In the genomic region with DNA sequence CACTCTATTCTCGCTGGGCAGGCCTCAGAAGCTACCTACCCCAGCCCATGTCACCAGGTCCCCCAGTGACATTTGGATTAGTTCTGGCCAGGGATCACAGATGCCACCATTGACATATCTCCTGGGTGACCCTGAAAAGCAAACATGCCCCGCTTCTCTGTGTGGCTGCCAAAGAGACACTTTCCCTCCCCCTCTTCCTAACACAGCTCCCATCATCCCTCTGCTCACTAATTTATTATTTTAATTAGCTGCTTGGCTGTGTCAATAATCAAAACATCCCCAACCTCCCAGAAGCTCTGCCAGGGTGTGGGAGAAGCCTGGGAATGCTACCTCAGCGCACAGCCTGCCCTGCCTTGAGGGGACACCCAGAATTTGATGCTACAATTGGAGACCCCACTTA, we compare ENCODE assay signal across 30 mouse cellular contexts. TPM values are rescaled to one million over a fixed set of nuclear protein-coding genes. Genes with fewer than 3 reads are reported as not detected.
A peak's percentile ranks its signal among the peaks of the same experiment; 100 is the strongest.
DNase-seq lines count a peak whose midpoint lies in the region; ATAC-seq and TF ChIP-seq lines count a peak whose summit lies in the region.
"Had no signal": no experiment of that assay in that cellular context is flagged by ENCODE, and none has a peak within 500 bp of the region (broad histone marks: within the 10 kb centered on the region; RNA-seq: fewer than 3 reads in every experiment).

No protein-coding gene starts in this region.

- ATAC-seq in forebrain, postnatal 0 days, result 0 out of 2 replicates have a peak, but pooled peaks have one; percentile 49
- no peak; the same call in 1 of the 2 replicates for ATAC-seq in forebrain, embryonic 13.5 days
- no peak for ATAC-seq in midbrain, embryonic 13.5 days
- ATAC-seq: intestine, embryonic 16.5 days had no signal

- no peak overlapping the region for H3K27ac ChIP-seq in forebrain, postnatal 0 days (ENCODE audit: low read depth, low read length)
- H3K27ac ChIP-seq in forebrain, embryonic 13.5 days, result no peak overlapping the region
- H3K27ac ChIP-seq in midbrain, embryonic 13.5 days, result peak overlapping the region; percentile 6; the same call in 1 of the 2 replicates
- no peak overlapping the region; the same call in 1 of the 2 replicates for H3K27ac ChIP-seq in midbrain, embryonic 10.5 days (replicated peaks)
- H3K27ac ChIP-seq: embryonic facial prominence, embryonic 13.5 days; gastrocnemius, adult 2 months; kidney, postnatal 0 days; liver, embryonic 14.5 days; macrophage had no signal

- WGBS in forebrain, postnatal 0 days, result 66% methylated on average over 3 of the region's 3 CpGs
- WGBS in forebrain, embryonic 13.5 days, result 67% methylated on average over 3 of the region's 3 CpGs
- 68% methylated on average over 3 of the region's 3 CpGs for WGBS in midbrain, embryonic 13.5 days
- WGBS in midbrain, embryonic 10.5 days, result 81% methylated on average over 3 of the region's 3 CpGs

- no peak for TF ChIP-seq CTCF in forebrain, postnatal 0 days (IDR thresholded peaks at IDR 0.05; ENCODE audit: low read depth)

- no peak overlapping the region for H3K4me3 ChIP-seq in forebrain, postnatal 0 days (ENCODE audit: low read depth, low read length)
- no peak overlapping the region for H3K4me3 ChIP-seq in forebrain, embryonic 13.5 days
- H3K4me3 ChIP-seq in midbrain, embryonic 13.5 days (replicated peaks), result no peak overlapping the region
- no peak overlapping the region for H3K4me3 ChIP-seq in midbrain, embryonic 10.5 days
- H3K4me3 ChIP-seq: embryonic facial prominence, embryonic 13.5 days; gastrocnemius, adult 2 months had no signal

- no peak overlapping the region for H3K4me2 ChIP-seq in forebrain, postnatal 0 days (ENCODE audit: low read depth)
- no peak overlapping the region for H3K4me2 ChIP-seq in forebrain, embryonic 13.5 days
- no peak overlapping the region for H3K4me2 ChIP-seq in midbrain, embryonic 13.5 days (replicated peaks)
- H3K4me2 ChIP-seq: embryonic facial prominence, embryonic 13.5 days; heart, embryonic 11.5 days had no signal

- no peaks in the 10 kb centered on the region for H3K9me3 ChIP-seq in forebrain, postnatal 0 days (ENCODE audit: low read length)
- H3K9me3 ChIP-seq in forebrain, embryonic 13.5 days (replicated peaks), result 0 out of 2 replicates have a peak, but pooled peaks cover 4% of the 10 kb centered on the region
- no peaks in the 10 kb centered on the region for H3K9me3 ChIP-seq in midbrain, embryonic 13.5 days
- no peaks in the 10 kb centered on the region; the same call in 1 of the 2 replicates for H3K9me3 ChIP-seq in midbrain, embryonic 10.5 days (replicated peaks)

- no peaks in the 10 kb centered on the region for H3K4me1 ChIP-seq in forebrain, postnatal 0 days (ENCODE audit: insufficient read depth)
- peaks cover 14% of the 10 kb centered on the region for H3K4me1 ChIP-seq in forebrain, embryonic 13.5 days
- peaks cover 4% of the 10 kb centered on the region for H3K4me1 ChIP-seq in midbrain, embryonic 13.5 days (replicated peaks)
- H3K4me1 ChIP-seq in midbrain, embryonic 10.5 days, result peaks cover 15% of the 10 kb centered on the region; the same call in 1 of the 2 replicates

- H3K9ac ChIP-seq in forebrain, postnatal 0 days, result no peak overlapping the region
- H3K9ac ChIP-seq in forebrain, embryonic 13.5 days, result no peak overlapping the region
- H3K9ac ChIP-seq in midbrain, embryonic 13.5 days (replicated peaks), result no peak overlapping the region
- H3K9ac ChIP-seq: embryonic facial prominence, embryonic 13.5 days; liver, embryonic 14.5 days had no signal

- DNase-seq in adrenal gland, adult (ENCODE audit: inconsistent age in 2 of 2, low spot score in 1 of 2), result peak; percentile 42 to 75
- DNase-seq in adrenal gland, postnatal 4 days (ENCODE audit: low spot score in 2 of 2), result no peak
- no peak for DNase-seq in forebrain, postnatal 0 days
- no peak for DNase-seq in midbrain, embryonic 10.5 days (ENCODE audit: low spot score)
- peak; percentile 39 for DNase-seq in adrenal gland, postnatal 14 days
- DNase-seq in urinary bladder, adult 2 months (ENCODE audit: low spot score), result no peak
- DNase-seq: cerebellum, adult 11-12 months; cerebellum, adult 9-11 months; gastrocnemius, adult 2 months; gastrocnemius, postnatal 36 days; heart, adult 18-20 months; heart, postnatal 36 days; kidney, adult 8-10 months; liver; lung, adult 2 months; lung, postnatal 10 days; right cerebral cortex, postnatal 14 days; thymus, postnatal 4 days had no signal

- H3K27me3 ChIP-seq in forebrain, postnatal 0 days (ENCODE audit: insufficient read depth, low read length), result no peaks in the 10 kb centered on the region
- H3K27me3 ChIP-seq in forebrain, embryonic 13.5 days, result no peaks in the 10 kb centered on the region
- 0 out of 2 replicates have a peak, but pooled peaks cover 3% of the 10 kb centered on the region for H3K27me3 ChIP-seq in midbrain, embryonic 13.5 days
- no peaks in the 10 kb centered on the region; the same call in 1 of the 2 replicates for H3K27me3 ChIP-seq in midbrain, embryonic 10.5 days (ENCODE audit: low read depth, poor library complexity, severe bottlenecking)
- H3K27me3 ChIP-seq: embryonic facial prominence, embryonic 13.5 days had no signal

- H3K36me3 ChIP-seq in forebrain, postnatal 0 days (ENCODE audit: insufficient read depth), result no peaks in the 10 kb centered on the region
- H3K36me3 ChIP-seq in forebrain, embryonic 13.5 days (ENCODE audit: poor library complexity, severe bottlenecking), result peaks cover 27% of the 10 kb centered on the region
- H3K36me3 ChIP-seq in midbrain, embryonic 13.5 days, result peaks cover 17% of the 10 kb centered on the region; the same call in 1 of the 2 replicates
- H3K36me3 ChIP-seq in midbrain, embryonic 10.5 days, result peaks cover 14% of the 10 kb centered on the region

RNA-seq across cellular contexts. Expression of a gene that starts 29.6 kb away (rescaled TPM):
- total RNA-seq in adrenal gland, postnatal 4 days (2021), result 1 to 10 TPM; 9.5 TPM
- 5.9 and 6.4 TPM in 2 replicates for total RNA-seq in forebrain, postnatal 0 days (2014; rRNA removed)
- 6.8 and 7.6 TPM in 2 replicates for polyA plus RNA-seq in forebrain, postnatal 0 days (2015; fragmentation: Nextera tagmentation; extraction: Ambion mirVana)
- 10.6 and 14.7 TPM in 2 replicates for polyA plus RNA-seq in forebrain, embryonic 13.5 days (2015; fragmentation: Nextera tagmentation; extraction: Ambion mirVana)
- 13.9 and 14.6 TPM in 2 replicates for polyA plus RNA-seq in midbrain, embryonic 13.5 days (2015; fragmentation: Nextera tagmentation; extraction: Ambion mirVana)
- polyA plus RNA-seq in midbrain, embryonic 10.5 days (2016; fragmentation: Nextera tagmentation; extraction: Ambion mirVana), result 4.7 and 9.1 TPM in 2 replicates
- 4.5 and 5.2 TPM in 2 replicates for total RNA-seq in adrenal gland, postnatal 14 days (2021)
- polyA plus RNA-seq in urinary bladder, adult 2 months (2012; rRNA removed), result 3.2 and 3.4 TPM in 2 replicates
- total RNA-seq: CH12.LX; common myeloid progenitor, adult 5-6 weeks; megakaryocyte-erythroid progenitor cell, adult 5-6 weeks; monocyte, adult 5-6 weeks had no signal
- polyA plus RNA-seq: macrophage had no signal

Comparison
In these comparisons a context has a peak if more than half of its experiments do, and no peak if none do; other contexts are left out.
1. DNase-seq: peak in adrenal gland, adult (2 of 2) and adrenal gland, postnatal 14 days (single experiment); none in adrenal gland, postnatal 4 days (0 of 2), forebrain, postnatal 0 days (single experiment), midbrain, embryonic 10.5 days (single experiment) and urinary bladder, adult 2 months (single experiment).